Mouse (Mus musculus): ENCODE measurements around the gene Slc5a10. TPM values are rescaled to one million over a fixed set of nuclear protein-coding genes. Genes with fewer than 3 reads are reported as not detected.
"Not testable (repeated sequence)": the region's sequence is repeated elsewhere in the genome, so short reads cannot be mapped to it uniquely, and the experiment has no call there.

The Slc5a10 gene
- total and polyA plus RNA-seq, 3 experiments = not detected

GRCm38 (mm10) chr11:61642106-61642505, 78.5 kb downstream of the Slc5a10 start:
- Histone ChIP-seq H3K4me1 (ENCODE audit: insufficient read depth, low read depth, low read length) (no peaks in the 10 kb centered on the region), H3K4me3 (ENCODE audit: low read depth, low read length) (no peak overlapping the region), H3K36me3 (replicated peaks) (no peaks in the 10 kb centered on the region), H3K27me3 (ENCODE audit: insufficient read depth, low read length) (peaks cover 18% of the 10 kb centered on the region), H3K9me3 (replicated peaks) (no peaks in the 10 kb centered on the region)
- no peak for ATAC-seq (ENCODE audit: extremely low read depth, insufficient number of reproducible peaks, low FRiP score, poor library complexity, severe bottlenecking)
- no peak for TF ChIP-seq TAL1 (conservative IDR thresholded peaks at IDR 0.05; ENCODE audit: low read depth, low read length)
- no peak for TF ChIP-seq CTCF (IDR thresholded peaks at IDR 0.05; ENCODE audit: low read depth, low read length)
- TF ChIP-seq POLR2AphosphoS5 (IDR thresholded peaks at IDR 0.05; ENCODE audit: insufficient replicate concordance, low read depth, low read length) = no peak
- no peak for TF ChIP-seq GATA1 (IDR thresholded peaks at IDR 0.05; ENCODE audit: borderline replicate concordance, low read length)
- TF ChIP-seq GATA2 (IDR thresholded peaks at IDR 0.05; ENCODE audit: borderline replicate concordance, low read depth, low read length) = no peak
- DNase-seq (ENCODE audit: low spot score) = no peak

- not testable (repeated sequence) for H3K4me3 ChIP-seq (ENCODE audit: low read depth, low read length); DNase-seq (ENCODE audit: low spot score); H3K4me1 ChIP-seq (ENCODE audit: insufficient read depth, low read depth, low read length); H3K36me3 ChIP-seq (replicated peaks); H3K9me3 ChIP-seq (replicated peaks); ATAC-seq (ENCODE audit: extremely low read depth, insufficient number of reproducible peaks, low FRiP score, poor library complexity, severe bottlenecking)
- peaks cover 15% of the 10 kb centered on the region for H3K27me3 ChIP-seq (ENCODE audit: insufficient read depth, low read length)
Measured at GRCm38 (mm10) chr11:61640585-61640984, 80.0 kb downstream of the Slc5a10 start.

GRCm38 (mm10) chr11:61639601-61640177, 80.9 kb downstream of the Slc5a10 start:
- H3K4me1 ChIP-seq (ENCODE audit: insufficient read depth, low read depth, low read length) = no peaks in the 10 kb centered on the region
- H3K4me3 ChIP-seq (ENCODE audit: low read depth, low read length) = no peak overlapping the region
- H3K36me3 ChIP-seq (replicated peaks) = no peaks in the 10 kb centered on the region
- no peak for ATAC-seq (ENCODE audit: extremely low read depth, insufficient number of reproducible peaks, low FRiP score, poor library complexity, severe bottlenecking)
- H3K27me3 ChIP-seq (ENCODE audit: insufficient read depth, low read length) = peaks cover 14% of the 10 kb centered on the region; the same call in 1 of the 2 replicates
- H3K9me3 ChIP-seq (replicated peaks) = no peaks in the 10 kb centered on the region
- no peak for DNase-seq (ENCODE audit: low spot score)
- no peak for TF ChIP-seq TAL1 (conservative IDR thresholded peaks at IDR 0.05; ENCODE audit: low read depth, low read length)
- TF ChIP-seq GATA2 (IDR thresholded peaks at IDR 0.05; ENCODE audit: borderline replicate concordance, low read depth, low read length) = no peak
- no peak for TF ChIP-seq POLR2AphosphoS5 (IDR thresholded peaks at IDR 0.05; ENCODE audit: insufficient replicate concordance, low read depth, low read length)
- no peak for TF ChIP-seq CTCF (IDR thresholded peaks at IDR 0.05; ENCODE audit: low read depth, low read length)
- TF ChIP-seq GATA1 (IDR thresholded peaks at IDR 0.05; ENCODE audit: borderline replicate concordance, low read length) = no peak

GRCm38 (mm10) chr11:61638764-61639536, 81.7 kb downstream of the Slc5a10 start:
- peaks cover 12% of the 10 kb centered on the region; the same call in 1 of the 2 replicates for H3K27me3 ChIP-seq (ENCODE audit: insufficient read depth, low read length)
- no peaks in the 10 kb centered on the region for H3K36me3 ChIP-seq (replicated peaks)
- TF ChIP-seq GATA1 (IDR thresholded peaks at IDR 0.05; ENCODE audit: borderline replicate concordance, low read length) (no peak), GATA2 (IDR thresholded peaks at IDR 0.05; ENCODE audit: borderline replicate concordance, low read depth, low read length) (no peak), TAL1 (conservative IDR thresholded peaks at IDR 0.05; ENCODE audit: low read depth, low read length) (no peak), CTCF (IDR thresholded peaks at IDR 0.05; ENCODE audit: low read depth, low read length) (no peak), POLR2AphosphoS5 (IDR thresholded peaks at IDR 0.05; ENCODE audit: insufficient replicate concordance, low read depth, low read length) (no peak)
- no peak for DNase-seq (ENCODE audit: low spot score)
- no peaks in the 10 kb centered on the region for H3K4me1 ChIP-seq (ENCODE audit: insufficient read depth, low read depth, low read length)
- ATAC-seq (ENCODE audit: extremely low read depth, insufficient number of reproducible peaks, low FRiP score, poor library complexity, severe bottlenecking) = no peak
- no peaks in the 10 kb centered on the region for H3K9me3 ChIP-seq (replicated peaks)
- no peak overlapping the region for H3K4me3 ChIP-seq (ENCODE audit: low read depth, low read length)

GRCm38 (mm10) chr11:61637856-61638255, 82.8 kb downstream of the Slc5a10 start:
- no peak for TF ChIP-seq GATA1 (IDR thresholded peaks at IDR 0.05; ENCODE audit: borderline replicate concordance, low read length)
- no peak for TF ChIP-seq CTCF (IDR thresholded peaks at IDR 0.05; ENCODE audit: low read depth, low read length)
- no peak for TF ChIP-seq POLR2AphosphoS5 (IDR thresholded peaks at IDR 0.05; ENCODE audit: insufficient replicate concordance, low read depth, low read length)
- no peak for TF ChIP-seq TAL1 (conservative IDR thresholded peaks at IDR 0.05; ENCODE audit: low read depth, low read length)
- no peak for TF ChIP-seq GATA2 (IDR thresholded peaks at IDR 0.05; ENCODE audit: borderline replicate concordance, low read depth, low read length)
- peaks cover 8% of the 10 kb centered on the region; the same call in 1 of the 2 replicates for H3K27me3 ChIP-seq (ENCODE audit: insufficient read depth, low read length)
- no peak for DNase-seq (ENCODE audit: low spot score)
- no peak overlapping the region for H3K4me3 ChIP-seq (ENCODE audit: low read depth, low read length)
- no peaks in the 10 kb centered on the region for H3K9me3 ChIP-seq (replicated peaks)
- H3K36me3 ChIP-seq (replicated peaks) = no peaks in the 10 kb centered on the region
- no peak for ATAC-seq (ENCODE audit: extremely low read depth, insufficient number of reproducible peaks, low FRiP score, poor library complexity, severe bottlenecking)
- H3K4me1 ChIP-seq (ENCODE audit: insufficient read depth, low read depth, low read length) = no peaks in the 10 kb centered on the region

- ATAC-seq (ENCODE audit: extremely low read depth, insufficient number of reproducible peaks, low FRiP score, poor library complexity, severe bottlenecking) (no peak), DNase-seq (ENCODE audit: low spot score) (no peak)
- no peaks in the 10 kb centered on the region for H3K4me1 ChIP-seq (ENCODE audit: insufficient read depth, low read depth, low read length)
- H3K36me3 ChIP-seq (replicated peaks) = no peaks in the 10 kb centered on the region
- H3K4me3 ChIP-seq (ENCODE audit: low read depth, low read length) = no peak overlapping the region
- TF ChIP-seq GATA1 (IDR thresholded peaks at IDR 0.05; ENCODE audit: borderline replicate concordance, low read length) (no peak), CTCF (IDR thresholded peaks at IDR 0.05; ENCODE audit: low read depth, low read length) (no peak), TAL1 (conservative IDR thresholded peaks at IDR 0.05; ENCODE audit: low read depth, low read length) (no peak), POLR2AphosphoS5 (IDR thresholded peaks at IDR 0.05; ENCODE audit: insufficient replicate concordance, low read depth, low read length) (no peak), GATA2 (IDR thresholded peaks at IDR 0.05; ENCODE audit: borderline replicate concordance, low read depth, low read length) (no peak)
- H3K27me3 ChIP-seq (ENCODE audit: insufficient read depth, low read length) = 0 out of 2 replicates have a peak, but pooled peaks cover 5% of the 10 kb centered on the region
- no peaks in the 10 kb centered on the region for H3K9me3 ChIP-seq (replicated peaks)
Measured at GRCm38 (mm10) chr11:61637413-61637812, 83.2 kb downstream of the Slc5a10 start.

- not testable (repeated sequence) for H3K4me3 ChIP-seq (ENCODE audit: low read depth, low read length); H3K27me3 ChIP-seq (ENCODE audit: insufficient read depth, low read length); H3K9me3 ChIP-seq (replicated peaks); DNase-seq (ENCODE audit: low spot score); H3K4me1 ChIP-seq (ENCODE audit: insufficient read depth, low read depth, low read length); ATAC-seq (ENCODE audit: extremely low read depth, insufficient number of reproducible peaks, low FRiP score, poor library complexity, severe bottlenecking); H3K36me3 ChIP-seq (replicated peaks)
Measured at GRCm38 (mm10) chr11:61636309-61636708, 84.3 kb downstream of the Slc5a10 start.

Data from G1E (cell line).